Mouse (Mus musculus) spleen, adult 2 months (tissue): ENCODE data around the gene 1700025G04Rik. TPM values are rescaled to one million over a fixed set of nuclear protein-coding genes. Genes with fewer than 3 reads are reported as not detected.

Source experiments
- DNase-seq, 2 experiments: peaks; one replicate each; pipeline versions ENCODE4 v3.0.0 to v3.0.0-alpha.2; 2012 to 2021; ENCODE audit warnings: low spot score in 2 of 2, low read depth in 1 of 2
- H3K27ac ChIP-seq: fragments of 200-500 bp; 2 replicates; pipeline ENCODE4 v1.5.1; 2012; ENCODE audit warnings: low read length, inconsistent platforms; ENCODE audit not compliant: insufficient read depth
- H3K27me3 ChIP-seq: fragments of 200-500 bp; 2 replicates; pipeline ENCODE4 v1.6.1; 2012; ENCODE audit warnings: mild to moderate bottlenecking, moderate library complexity, low read length, inconsistent platforms; ENCODE audit not compliant: control insufficient read depth, insufficient read depth
- H3K36me3 ChIP-seq: fragments of 200-500 bp; 2 replicates; pipeline ENCODE4 v1.6.1; 2012; ENCODE audit warnings: mild to moderate bottlenecking, low read length, inconsistent platforms; ENCODE audit not compliant: control insufficient read depth, insufficient read depth
- H3K4me1 ChIP-seq: fragments of 200-500 bp; 2 replicates; pipeline ENCODE4 v1.6.1; 2011; ENCODE audit warnings: inconsistent platforms; ENCODE audit not compliant: control insufficient read depth, insufficient read depth, insufficient read length
- H3K4me3 ChIP-seq: fragments of 200-500 bp; 2 replicates; pipeline ENCODE4 v1.5.1; 2011; ENCODE audit warnings: mild to moderate bottlenecking, inconsistent platforms; ENCODE audit not compliant: insufficient read depth, insufficient read length; ENCODE audit errors: extremely low read depth
- CTCF ChIP-seq: fragments of 200-500 bp; IDR thresholded peaks from 2 replicates; pipeline ENCODE4 v1.5.1; 2011; ENCODE audit warnings: mild to moderate bottlenecking, inconsistent platforms; ENCODE audit not compliant: insufficient read depth, insufficient read length, insufficient replicate concordance; ENCODE audit errors: extremely low read depth
- POLR2A ChIP-seq: fragments of 200-500 bp; IDR thresholded peaks from 2 replicates; pipeline ENCODE4 v1.6.1; 2011; ENCODE audit warnings: low read depth, low read length, inconsistent platforms
- WGBS: fragments of 180-500 bp; shearing (Covaris S2); methylation state at CpG from one replicate; pipeline ENCODE4 v1.1.7; 2018; 5-methylcytosine and 5-hydroxymethylcytosine counted together
- polyA plus RNA-seq: library from polyadenylated mRNA; depleted of rRNA; stranded (reverse); fragments of >200 nt; gene quantifications from 2 replicates; pipeline ENCODE4 v1.2.3, GENCODE M21; 2012

The 1700025G04Rik gene
- polyA plus RNA-seq, 1 experiment = 0.99 TPM

DNA sequence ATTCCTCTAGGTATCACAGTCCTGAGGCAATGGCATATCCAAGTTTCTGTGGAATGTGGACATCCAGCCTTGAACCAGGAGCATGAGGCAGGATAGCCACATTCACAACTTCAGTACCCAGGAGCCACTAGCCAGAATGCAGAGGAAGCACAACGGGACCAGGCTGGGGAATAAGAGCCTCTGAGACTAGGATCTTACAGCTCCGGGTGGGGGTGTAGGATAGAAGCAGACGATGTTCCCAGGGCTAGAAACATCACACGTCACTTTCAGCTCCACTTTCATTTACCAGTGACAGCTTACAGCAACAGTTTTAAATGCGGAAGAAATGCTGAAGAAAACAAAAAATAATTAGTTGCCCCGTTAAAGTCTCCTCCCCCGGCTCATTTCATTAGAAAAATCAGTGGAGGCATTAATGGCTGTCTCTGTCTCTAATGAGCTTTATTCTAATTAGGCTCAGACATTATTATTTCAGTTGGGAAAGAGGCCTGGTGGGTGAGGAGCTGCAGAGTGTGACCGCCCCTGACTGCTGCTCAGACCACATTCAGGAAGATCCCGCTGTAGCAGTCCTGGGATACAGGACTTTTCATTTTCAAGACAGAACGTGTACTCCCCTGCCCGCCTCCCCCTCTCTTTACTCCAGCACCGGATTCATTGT lies 189.1 kb downstream of the 1700025G04Rik start:
- no peaks in the 10 kb centered on the region for H3K27me3 ChIP-seq
- no peak overlapping the region for H3K4me3 ChIP-seq
- no peak overlapping the region for H3K27ac ChIP-seq
- WGBS = 92% methylated on average over 12 of the region's 12 CpGs
- no peak for DNase-seq
- TF ChIP-seq CTCF (no peak), POLR2A (no peak)
- no peaks in the 10 kb centered on the region for H3K4me1 ChIP-seq
- no peaks in the 10 kb centered on the region for H3K36me3 ChIP-seq

DNA sequence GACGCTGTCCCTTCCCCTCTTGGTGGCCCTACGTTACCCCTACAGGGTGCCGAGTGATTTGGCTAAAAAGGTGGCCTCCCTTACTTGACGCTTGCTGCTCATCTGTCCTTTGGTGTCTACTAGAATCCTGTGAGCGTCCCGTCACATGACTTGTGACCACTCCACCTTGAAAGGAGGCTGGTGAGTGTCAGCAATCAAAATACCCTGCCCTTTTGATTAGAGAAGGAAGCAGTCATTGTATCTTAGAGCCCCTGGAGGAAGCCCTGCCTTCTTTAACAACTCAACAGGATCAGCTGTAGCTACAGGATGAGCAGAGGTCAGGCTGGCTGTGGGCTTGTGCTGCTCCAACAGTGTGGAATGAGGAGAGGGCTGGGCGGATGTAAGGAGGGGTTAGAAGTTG lies 190.0 kb downstream of the 1700025G04Rik start:
- no peaks in the 10 kb centered on the region for H3K27me3 ChIP-seq
- WGBS = 93% methylated on average over 7 of the region's 7 CpGs
- H3K4me3 ChIP-seq = no peak overlapping the region
- no peak for TF ChIP-seq CTCF
- no peak for DNase-seq
- no peak overlapping the region for H3K27ac ChIP-seq
- no peaks in the 10 kb centered on the region for H3K36me3 ChIP-seq
- H3K4me1 ChIP-seq = no peaks in the 10 kb centered on the region

DNA sequence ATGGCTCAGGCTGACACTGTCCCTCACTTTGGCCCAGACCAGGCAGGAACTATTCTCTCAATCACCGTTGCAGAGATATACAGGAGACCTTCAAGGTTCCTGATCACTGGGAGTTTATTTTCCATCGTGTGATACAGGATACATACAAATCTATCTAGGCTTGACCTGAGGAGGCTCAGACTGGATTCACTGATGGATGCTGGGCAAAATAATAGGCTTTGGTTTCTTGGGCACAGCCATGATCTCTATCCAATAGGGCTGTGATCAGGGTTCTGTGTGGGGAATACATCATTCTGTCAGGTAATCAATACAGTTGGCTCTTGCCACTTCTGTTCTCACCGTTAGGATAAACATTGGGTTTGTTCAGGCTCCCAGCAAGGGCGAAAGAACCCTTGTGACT lies 194.5 kb downstream of the 1700025G04Rik start:
- no peak for TF ChIP-seq CTCF
- no peak for TF ChIP-seq POLR2A
- no peak overlapping the region for H3K4me3 ChIP-seq
- H3K36me3 ChIP-seq = no peaks in the 10 kb centered on the region
- H3K4me1 ChIP-seq = no peaks in the 10 kb centered on the region
- H3K27me3 ChIP-seq = no peaks in the 10 kb centered on the region
- DNase-seq = no peak
- no peak overlapping the region for H3K27ac ChIP-seq
- WGBS = 87% methylated on average over 4 of the region's 4 CpGs

DNA sequence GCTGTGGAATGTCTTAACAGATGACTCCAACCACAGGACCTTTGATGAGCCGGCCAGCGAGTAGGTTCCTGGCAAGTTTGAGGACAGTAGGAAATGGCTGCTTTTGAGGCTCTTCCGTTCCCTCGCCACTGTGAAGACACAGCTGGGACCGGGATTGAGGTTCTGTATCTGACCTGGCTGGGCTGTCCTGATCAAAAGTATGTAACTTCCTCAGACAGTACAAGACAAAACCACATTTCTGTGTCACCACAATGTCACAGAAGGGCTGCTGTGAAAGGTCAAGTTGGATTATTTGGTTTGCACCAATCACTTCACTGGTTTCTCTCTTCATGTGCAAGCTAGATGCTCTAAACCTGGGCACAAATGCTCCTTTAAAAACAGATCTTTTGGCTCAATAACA lies 195.9 kb downstream of the 1700025G04Rik start:
- H3K27ac ChIP-seq = no peak overlapping the region
- no peaks in the 10 kb centered on the region for H3K4me1 ChIP-seq
- H3K4me3 ChIP-seq = no peak overlapping the region
- TF ChIP-seq POLR2A (no peak), CTCF (no peak)
- no peaks in the 10 kb centered on the region for H3K27me3 ChIP-seq
- DNase-seq = no peak
- no peaks in the 10 kb centered on the region for H3K36me3 ChIP-seq
- WGBS = 21% methylated on average over 5 of the region's 5 CpGs

DNA sequence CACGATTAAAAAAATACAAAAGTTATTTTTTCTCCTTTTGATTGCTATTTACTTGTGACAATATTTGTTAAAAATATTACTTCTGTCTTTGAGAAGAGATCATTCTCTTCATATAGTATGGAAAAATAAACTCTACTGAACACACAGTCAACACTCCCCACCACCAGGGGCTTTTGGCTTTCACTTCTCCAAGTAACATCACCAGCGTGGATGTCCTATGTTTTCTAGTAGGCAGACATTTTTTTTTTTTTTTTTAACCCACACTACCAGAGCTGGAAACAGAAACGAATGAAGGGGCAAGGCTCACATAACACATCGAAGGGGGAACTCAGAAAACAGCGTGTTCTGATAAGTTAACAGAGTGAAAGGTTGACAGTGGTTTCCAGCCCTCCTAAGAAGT lies 197.9 kb downstream of the 1700025G04Rik start:
- TF ChIP-seq POLR2A = no peak
- no peaks in the 10 kb centered on the region for H3K27me3 ChIP-seq
- 68% methylated on average over 5 of the region's 5 CpGs for WGBS

DNA sequence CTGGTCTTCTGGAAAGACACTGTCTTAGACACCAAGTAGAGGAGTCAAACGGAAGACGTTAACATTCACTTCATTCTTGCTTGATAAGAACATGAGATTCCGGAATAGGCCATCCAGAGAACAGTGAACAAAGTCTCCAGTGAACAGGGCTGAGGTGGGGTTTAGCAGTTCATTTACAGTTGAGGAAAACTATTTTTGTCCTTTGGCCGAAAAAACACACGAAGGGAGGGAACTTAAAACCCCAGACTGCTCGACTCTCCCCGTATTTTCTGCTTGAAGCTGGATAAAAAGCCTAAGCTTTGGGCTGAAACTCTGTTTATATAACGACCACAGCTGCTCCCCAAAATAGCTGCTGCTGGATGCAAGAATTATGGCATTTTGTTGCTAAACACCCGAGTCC lies 198.7 kb downstream of the 1700025G04Rik start:
- no peak for TF ChIP-seq CTCF
- no peak for TF ChIP-seq POLR2A
- no peak overlapping the region for H3K27ac ChIP-seq
- no peak for DNase-seq
- no peaks in the 10 kb centered on the region for H3K36me3 ChIP-seq
- H3K4me1 ChIP-seq = no peaks in the 10 kb centered on the region
- 89% methylated on average over 9 of the region's 9 CpGs for WGBS
- no peak overlapping the region for H3K4me3 ChIP-seq
- no peaks in the 10 kb centered on the region for H3K27me3 ChIP-seq

More for the DNA sequence above, 197.9 kb downstream of the 1700025G04Rik start:
- no peak overlapping the region for H3K4me3 ChIP-seq
- no peaks in the 10 kb centered on the region for H3K4me1 ChIP-seq
- DNase-seq = no peak
- H3K27ac ChIP-seq = no peak overlapping the region
- H3K36me3 ChIP-seq = no peaks in the 10 kb centered on the region

DNA sequence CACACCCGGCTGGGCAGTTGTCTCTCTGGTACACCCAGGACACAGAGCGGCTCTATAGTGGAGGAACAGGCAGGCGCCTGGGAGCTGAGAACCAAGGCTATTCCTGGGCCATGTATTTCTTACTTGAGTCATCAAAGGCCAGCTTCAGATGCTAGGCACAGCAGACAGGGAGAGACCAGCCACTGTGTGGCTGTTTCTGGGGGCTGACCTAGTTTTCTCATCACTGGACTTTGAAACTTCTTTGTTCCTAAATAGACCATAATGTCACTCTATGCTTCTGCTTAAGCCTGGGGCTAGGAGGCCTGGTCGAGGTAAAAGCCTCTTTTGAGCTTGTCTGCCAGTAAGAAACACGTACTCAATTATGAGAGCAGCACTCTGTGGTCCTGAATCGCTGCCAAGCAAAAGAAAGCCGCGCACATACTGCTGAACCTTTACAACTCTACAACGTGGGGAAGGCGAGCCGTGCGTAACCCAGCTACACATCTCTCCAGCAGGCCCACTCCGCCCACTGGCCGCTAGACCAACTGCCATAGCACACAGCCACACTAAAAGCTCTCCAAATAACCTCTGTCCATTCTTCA lies 199.8 kb downstream of the 1700025G04Rik start:
- Histone ChIP-seq H3K4me3 (no peak overlapping the region), H3K27me3 (no peaks in the 10 kb centered on the region), H3K36me3 (no peaks in the 10 kb centered on the region), H3K4me1 (no peaks in the 10 kb centered on the region), H3K27ac (no peak overlapping the region)
- 88% methylated on average over 14 of the region's 14 CpGs for WGBS
- no peak for DNase-seq
- no peak for TF ChIP-seq CTCF
- no peak for TF ChIP-seq POLR2A
